Mouse (Mus musculus): ENCODE measurements around the gene H2al3.

Gene H2al3

DNA sequence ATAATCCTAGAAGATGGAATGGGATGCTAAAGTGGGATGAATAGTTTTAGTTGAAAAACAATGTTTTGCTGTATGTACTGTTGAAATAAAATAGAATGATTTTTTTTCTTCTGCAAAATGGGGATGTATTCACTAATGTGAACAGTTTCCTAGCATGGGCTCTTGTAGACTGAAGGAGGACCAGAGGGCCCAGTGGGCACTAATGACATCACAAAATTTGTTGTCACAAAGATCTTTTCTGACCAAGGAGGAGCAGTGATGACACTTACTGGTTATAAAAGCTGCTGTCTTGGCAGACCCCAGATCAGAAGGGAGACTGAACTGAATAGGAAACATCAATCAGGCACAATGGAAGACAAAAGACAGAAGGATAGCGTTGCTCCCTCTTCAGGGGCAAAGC lies at the start of gene H2al3:
Gene H2al3 (plus strand): TSS at position 301 of the 400 bp plus-strand sequence.
- no peak for DNase-seq (ENCODE audit: low spot score)

- no peak for DNase-seq (ENCODE audit: low spot score)
These were observed 39.4 kb upstream of the H2al3 start for GRCm38 (mm10) chrX:9810101-9810500.

- DNase-seq (ENCODE audit: low spot score), result no peak
These were observed 37.0 kb upstream of the H2al3 start for GRCm38 (mm10) chrX:9812469-9812868.

DNA sequence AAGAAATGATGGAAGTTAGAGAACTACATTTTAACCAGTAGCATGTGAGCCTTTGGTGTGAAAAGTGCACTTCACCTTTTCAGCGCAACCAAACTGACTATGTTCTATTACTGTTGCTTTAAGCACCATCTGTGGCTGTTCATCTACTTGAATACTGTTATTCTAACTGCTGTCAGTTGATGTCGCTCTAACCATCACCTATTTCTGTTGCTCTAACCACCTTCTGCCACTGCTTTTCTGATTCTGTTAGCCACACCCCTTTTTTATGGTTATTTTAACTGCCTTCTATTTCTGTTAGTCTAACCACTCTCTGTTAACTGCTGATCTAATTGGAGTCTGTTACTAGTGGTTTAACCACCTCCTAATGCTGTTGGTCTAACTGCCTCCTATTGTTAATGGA lies 14.7 kb upstream of the H2al3 start:
- DNase-seq (ENCODE audit: low spot score), result no peak

GRCm38 (mm10) chrX:9846628-9847027 lies 2.9 kb upstream of the H2al3 start, which contains the start of gene Hypm:
Hypm (plus strand) TSS chrX:9846928.
- no peak for DNase-seq (ENCODE audit: low spot score)

- DNase-seq (ENCODE audit: low spot score), result no peak
These were observed 12.4 kb downstream of the H2al3 start for GRCm38 (mm10) chrX:9861859-9862258.

GRCm38 (mm10) chrX:9875519-9875918 lies 26.0 kb downstream of the H2al3 start:
- DNase-seq (ENCODE audit: low spot score), result no peak

DNA sequence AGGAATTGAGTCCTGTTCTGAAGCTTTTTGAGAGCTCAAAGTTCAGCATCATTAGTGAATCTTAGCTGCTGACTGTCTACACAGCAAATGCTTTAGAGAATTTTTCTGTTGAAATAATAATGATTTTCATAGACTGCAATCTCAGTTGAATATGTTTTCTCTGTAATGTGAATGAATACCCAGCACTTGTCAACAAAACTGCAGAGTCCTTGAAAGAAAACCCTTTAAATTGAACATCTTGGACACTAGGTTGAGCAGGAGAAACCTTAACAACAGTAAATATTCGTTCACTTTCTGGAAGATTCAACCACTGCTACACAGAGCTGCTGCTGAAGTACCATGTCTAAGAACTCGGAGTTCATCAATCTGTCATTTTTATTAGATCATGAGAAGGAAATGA lies 35.8 kb downstream of the H2al3 start, which contains the start of gene Sytl5:
Gene Sytl5 (plus strand): TSS at position 301 of the 400 bp plus-strand sequence.
- no peak for DNase-seq (ENCODE audit: low spot score)

Data from testis, postnatal 10 days (tissue).